Mouse (Mus musculus): ENCODE results near the gene Cdkn2d. TPM values are rescaled to one million over a fixed set of nuclear protein-coding genes. Genes with fewer than 3 reads are reported as not detected.

Gene Cdkn2d
- total RNA-seq, 2 experiments from 2014 or later = 58.9 to 62.0 TPM

- no peak for DNase-seq (ENCODE audit: low spot score in 2 of 2)
These were observed 42.9 kb downstream of the Cdkn2d start, which contains the start of gene S1pr5 for GRCm38 (mm10) chr9:21248326-21248725. TSS of gene S1pr5 (minus strand) at chr9:21248443.

DNA sequence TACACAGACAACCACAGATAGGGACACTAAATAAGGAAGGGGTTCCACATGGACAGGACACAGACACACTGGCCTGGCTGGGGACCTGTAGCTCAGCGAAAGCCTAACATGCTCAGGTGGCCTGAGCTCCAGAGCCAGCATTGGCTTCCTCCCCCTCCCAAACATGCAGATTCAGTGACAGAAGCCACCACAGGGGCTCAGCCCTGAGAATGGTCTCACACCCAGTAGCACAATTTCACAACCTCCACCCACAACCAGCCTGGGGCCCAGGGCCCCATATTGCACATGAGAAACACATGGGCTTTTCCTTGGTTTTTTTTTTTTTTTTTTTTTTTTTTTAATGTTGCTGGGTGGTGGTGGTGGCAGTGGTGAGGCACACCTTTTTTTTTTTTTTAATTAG is 44.9 kb downstream of the Cdkn2d start:
- no peak for DNase-seq (ENCODE audit: low spot score in 2 of 2)

- DNase-seq (ENCODE audit: low spot score in 2 of 2) = no peak
These were observed 46.1 kb downstream of the Cdkn2d start for GRCm38 (mm10) chr9:21245113-21245487.

DNA sequence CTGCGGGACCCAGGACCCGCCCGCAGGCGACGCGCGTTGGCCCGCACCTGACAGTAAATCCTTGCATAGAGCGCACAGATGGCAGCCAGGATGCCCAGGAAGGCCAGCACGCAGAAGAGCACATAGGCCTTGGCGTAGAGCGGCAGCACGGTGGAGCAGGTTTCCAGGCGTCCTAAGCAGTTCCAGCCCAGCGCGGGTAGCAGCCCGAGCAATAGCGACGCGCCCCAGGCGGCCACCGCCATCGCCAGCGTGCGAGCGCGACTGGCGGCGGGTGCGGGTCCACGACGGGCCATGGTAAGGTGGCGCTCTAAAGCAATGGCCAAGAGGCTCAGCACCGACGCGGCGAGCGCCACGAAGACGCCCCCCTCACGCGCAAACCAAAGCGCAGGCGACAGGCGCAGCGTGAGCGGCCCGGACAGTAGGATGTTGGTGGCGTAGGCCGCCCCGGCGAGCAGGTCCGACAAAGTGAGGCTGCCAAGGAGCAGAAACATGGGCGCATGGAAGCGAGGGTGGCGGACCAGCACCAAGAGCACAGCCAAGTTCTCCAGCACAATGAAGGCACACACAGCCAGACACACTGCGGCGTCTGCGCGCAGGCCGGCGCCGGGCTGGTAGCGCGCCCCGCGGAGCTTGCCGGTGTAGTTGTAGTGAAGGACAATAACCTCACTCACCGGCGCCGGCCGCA is 46.6 kb downstream of the Cdkn2d start:
- DNase-seq (ENCODE audit: low spot score in 2 of 2) = peak; percentile 37 to 61

- peak in 1 of 2 experiments; percentile 34 for DNase-seq (ENCODE audit: low spot score in 2 of 2)
These were observed 47.3 kb downstream of the Cdkn2d start for GRCm38 (mm10) chr9:21243826-21244427.

GRCm38 (mm10) chr9:21241343-21241742 is 49.9 kb downstream of the Cdkn2d start:
- peak; percentile 78 to 81 for DNase-seq (ENCODE audit: low spot score in 2 of 2)

- no peak for DNase-seq (ENCODE audit: low spot score in 2 of 2)
These were observed 51.8 kb downstream of the Cdkn2d start for GRCm38 (mm10) chr9:21239465-21239848.

DNA sequence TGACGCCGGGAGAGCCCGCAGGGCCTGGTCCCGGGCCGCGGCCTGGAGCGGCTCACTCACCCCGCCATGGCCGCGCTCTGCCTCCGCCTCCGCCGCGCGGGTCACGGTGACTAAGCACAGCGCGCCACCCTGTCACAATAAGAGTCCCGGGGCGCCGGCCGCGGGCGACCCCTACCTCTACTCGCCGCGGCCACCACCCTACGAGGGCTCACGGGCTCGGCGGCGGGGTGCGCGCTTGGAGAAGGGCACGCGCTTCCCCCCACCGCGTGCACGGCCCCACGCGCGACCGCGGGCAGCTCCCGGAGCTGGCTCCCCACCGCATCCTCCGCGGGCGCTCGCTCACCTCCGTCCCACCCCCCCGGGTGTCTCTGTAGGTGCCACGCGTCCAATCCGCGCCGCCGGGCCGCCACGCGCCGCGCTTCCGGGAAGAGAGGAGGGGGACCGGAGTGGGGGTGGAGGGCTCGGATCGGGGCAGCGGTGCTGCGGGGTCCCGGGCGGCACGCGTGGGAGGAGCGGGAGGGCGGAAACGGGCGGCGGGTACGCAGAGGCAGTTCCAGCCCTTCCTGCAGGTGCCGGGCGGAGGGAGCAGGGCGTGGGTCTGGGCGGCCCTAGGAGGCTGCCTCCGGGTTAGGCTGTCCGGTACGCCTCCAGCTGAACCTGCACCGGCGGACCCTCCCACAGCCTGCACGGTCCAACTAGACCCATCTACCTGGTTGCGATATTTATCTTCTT is 52.3 kb downstream of the Cdkn2d start, which contains the start of gene Keap1:
Keap1 (minus strand) TSS at position 629 of the 732 bp plus-strand sequence.
- DNase-seq (ENCODE audit: low spot score in 2 of 2) = peak; percentile 70 to 73

Other genes starting within 250 kb of the Cdkn2d start
- gene Zglp1, start 224.3 kb downstream of the Cdkn2d start, total RNA-seq (2021) = 1 to 10 TPM in 1 of 2 experiments, not detected in 1; 2.0 TPM
- 1 to 10 TPM in 1 of 2 experiments, under 1 TPM in 1; 0.55 to 1.6 TPM for gene Gm49373, start 218.3 kb downstream of the Cdkn2d start, total RNA-seq (2021)
- 10 to 100 TPM; 53.6 to 58.8 TPM for gene Fdx1l, start 217.8 kb downstream of the Cdkn2d start, total RNA-seq (2021)
- gene Gm38431, start 199.4 kb downstream of the Cdkn2d start, total RNA-seq (2021) = 1 to 10 TPM; 1.8 to 2.0 TPM
- 10 to 100 TPM; 34.0 to 37.4 TPM for gene Raver1, start 199.4 kb downstream of the Cdkn2d start, total RNA-seq (2021)
- gene Tyk2, start 160.2 kb downstream of the Cdkn2d start, total RNA-seq (2021) = 10 to 100 TPM; 14.2 to 14.3 TPM
- 100 to 1,000 TPM; 129 to 136 TPM for gene Cdc37, start 141.4 kb downstream of the Cdkn2d start, total RNA-seq (2021)
- gene Pde4a, start 125.7 kb downstream of the Cdkn2d start, total RNA-seq (2021) = 10 to 100 TPM; 63.8 to 69.9 TPM
- 10 to 100 TPM; 52.5 to 55.7 TPM for gene Keap1, start 52.0 kb downstream of the Cdkn2d start, total RNA-seq (2021)
- 1 to 10 TPM; 8.8 to 9.7 TPM for gene S1pr5, start 43.0 kb downstream of the Cdkn2d start, total RNA-seq (2021)
- 10 to 100 TPM; 33.5 to 39.3 TPM for gene Atg4d, start 26.1 kb downstream of the Cdkn2d start, total RNA-seq (2021)
- gene Kri1, start 3.4 kb downstream of the Cdkn2d start, total RNA-seq (2021) = 10 to 100 TPM; 32.1 to 33.4 TPM
- gene Ap1m2, start 20.9 kb upstream of the Cdkn2d start, total RNA-seq (2021) = under 1 TPM in 1 of 2 experiments, not detected in 1; 0.50 TPM
- gene Slc44a2, start 29.3 kb upstream of the Cdkn2d start, total RNA-seq (2021) = 10 to 100 TPM; 53.4 to 61.0 TPM
- gene Ilf3, start 76.5 kb upstream of the Cdkn2d start, total RNA-seq (2021) = 10 to 100 TPM; 78.1 to 91.5 TPM
- 10 to 100 TPM; 32.0 to 33.9 TPM for gene Qtrt1, start 120.4 kb upstream of the Cdkn2d start, total RNA-seq (2021)
- gene Dnm2, start 133.5 kb upstream of the Cdkn2d start, total RNA-seq (2021) = 10 to 100 TPM; 70.0 to 77.2 TPM
- gene Tmed1, start 218.8 kb upstream of the Cdkn2d start, total RNA-seq (2021) = 10 to 100 TPM; 13.7 to 15.0 TPM
- under 1 TPM; 0.51 to 0.64 TPM for gene AB124611, start 234.8 kb upstream of the Cdkn2d start, total RNA-seq (2021)

Measured in layer of hippocampus, postnatal 14 days (tissue).